Mouse (Mus musculus) ES-E14 (cell line): ENCODE results near the gene Mtx1.

Experiments
- CHD2 ChIP-seq: IDR thresholded peaks from 2 replicates; pipeline ENCODE4 v1.6.1; 2014; ENCODE audit warnings: mild to moderate bottlenecking, low read depth, low read length, inconsistent platforms
- ZC3H11A ChIP-seq: IDR thresholded peaks from 2 replicates; pipeline ENCODE4 v1.6.1; 2012; ENCODE audit warnings: low read depth, mild to moderate bottlenecking, inconsistent platforms, low read length, borderline replicate concordance
- ZNF384 ChIP-seq: IDR thresholded peaks from 2 replicates; pipeline ENCODE4 v1.6.1; 2012; ENCODE audit warnings: low read depth, low read length, inconsistent platforms

DNA sequence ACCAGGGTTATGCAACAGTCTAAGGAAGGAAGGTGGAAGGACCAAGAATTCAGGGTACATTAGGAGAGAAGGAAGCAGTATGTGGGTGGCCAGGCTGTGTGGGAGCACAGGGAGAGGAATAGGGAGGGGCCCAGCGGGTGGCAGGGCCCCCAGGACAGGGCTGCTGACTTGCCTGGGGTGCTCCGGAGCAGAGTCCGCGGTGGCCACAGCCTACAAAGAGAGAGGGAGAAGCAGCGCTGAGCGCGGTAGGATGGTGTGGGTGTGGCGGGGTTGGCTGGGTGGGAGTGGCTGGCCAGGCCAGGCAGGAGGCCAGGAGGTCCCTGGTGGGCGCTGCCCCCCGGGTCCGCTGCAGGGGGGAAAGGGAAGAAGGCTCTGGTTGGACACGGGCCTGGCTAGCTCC is 11.6 kb upstream of the Mtx1 start:
- TF ChIP-seq CHD2 (no peak), ZNF384 (no peak), ZC3H11A (no peak)
